10 mouse cellular contexts compared by ENCODE assay signal in the genomic region with DNA sequence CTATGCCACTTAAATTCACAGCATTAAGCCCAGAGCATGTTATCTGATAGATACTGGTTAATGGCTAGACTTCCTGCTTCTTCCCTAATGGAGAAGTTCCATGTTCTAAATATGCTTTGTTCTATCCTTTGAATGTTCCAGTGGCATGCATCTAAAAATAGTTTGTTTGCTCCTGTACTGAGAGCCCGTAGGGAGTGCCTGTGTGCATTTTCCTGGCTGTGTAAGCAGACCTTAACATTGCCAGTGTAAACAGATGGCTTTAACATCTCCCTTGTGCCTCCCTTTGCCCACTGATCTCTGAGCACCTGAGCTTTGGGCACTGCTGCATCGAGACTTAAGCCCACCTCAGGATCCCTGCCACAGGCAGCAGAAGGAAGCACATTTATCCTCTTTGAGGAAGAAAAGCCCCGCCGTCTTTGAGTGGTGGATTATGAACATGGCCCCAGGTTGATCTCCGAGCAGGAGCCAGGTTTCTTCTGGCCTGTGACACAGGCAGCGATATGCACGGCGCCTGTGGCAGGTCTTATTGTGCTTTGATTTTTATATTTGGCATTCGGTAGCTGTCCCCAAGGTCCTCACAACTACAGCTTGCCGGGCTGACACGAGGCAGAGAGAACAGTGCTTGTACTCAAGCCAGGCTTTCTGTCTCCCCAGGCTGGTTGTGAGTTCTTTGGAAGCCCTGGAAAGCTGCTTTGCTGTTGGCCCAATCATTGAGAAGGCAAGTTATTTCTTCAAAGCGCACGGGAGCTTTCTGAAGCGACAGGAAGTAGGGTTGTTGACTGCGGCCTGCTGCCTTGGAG.
DNase-seq lines count a peak whose midpoint lies in the region; ATAC-seq and TF ChIP-seq lines count a peak whose summit lies in the region.
"Had no signal": no experiment of that assay in that cellular context is flagged by ENCODE, and none has a peak within 500 bp of the region (broad histone marks: within the 10 kb centered on the region; RNA-seq: fewer than 3 reads in every experiment).

No protein-coding gene starts in this region.

- no peak overlapping the region for H3K4me3 ChIP-seq in kidney, adult 2 months (ENCODE audit: insufficient read depth, low read depth, low read length)
- H3K4me3 ChIP-seq in liver, postnatal 0 days (ENCODE audit: low read depth, low read length), result no peak overlapping the region
- H3K4me3 ChIP-seq in forebrain, embryonic 13.5 days, result no peak overlapping the region
- H3K4me3 ChIP-seq: limb, embryonic 12.5 days had no signal

- no peaks in the 10 kb centered on the region for H3K4me1 ChIP-seq in kidney, adult 2 months (ENCODE audit: control insufficient read depth, insufficient read depth, low read length)
- H3K4me1 ChIP-seq in liver, postnatal 0 days (ENCODE audit: insufficient read depth), result no peaks in the 10 kb centered on the region
- no peaks in the 10 kb centered on the region for H3K4me1 ChIP-seq in forebrain, embryonic 13.5 days
- H3K4me1 ChIP-seq: limb, embryonic 12.5 days had no signal

- H3K27me3 ChIP-seq in kidney, adult 2 months (replicated peaks; ENCODE audit: control insufficient read depth, insufficient read depth, low read length), result no peaks in the 10 kb centered on the region
- no peaks in the 10 kb centered on the region for H3K27me3 ChIP-seq in liver, postnatal 0 days (ENCODE audit: insufficient read depth, low read length)
- no peaks in the 10 kb centered on the region for H3K27me3 ChIP-seq in forebrain, embryonic 13.5 days
- H3K27me3 ChIP-seq: limb, embryonic 12.5 days had no signal

- ATAC-seq in liver, postnatal 0 days, result peak; percentile 40
- ATAC-seq in forebrain, embryonic 13.5 days, result no peak
- no peak for ATAC-seq in erythroblast, adult 5-6 weeks (replicated peaks; ENCODE audit: low FRiP score, poor library complexity, severe bottlenecking)
- ATAC-seq: hindbrain, embryonic 16.5 days had no signal

- H3K27ac ChIP-seq in kidney, adult 2 months (ENCODE audit: insufficient read depth, low read depth, low read length), result peak overlapping the region; percentile 5; the same call in 1 of the 2 replicates
- 0 out of 2 replicates have a peak overlapping the region, but pooled peaks have one; percentile 16 for H3K27ac ChIP-seq in liver, postnatal 0 days (ENCODE audit: low read depth)
- H3K27ac ChIP-seq in forebrain, embryonic 13.5 days, result no peak overlapping the region
- H3K27ac ChIP-seq: limb, embryonic 12.5 days had no signal

- no peak for DNase-seq in kidney, adult 2 months
- no peak for DNase-seq in kidney, postnatal 10 days
- DNase-seq in brain, adult 2 months (ENCODE audit: low read depth, low spot score), result peak; percentile 86
- peak; percentile 17 to 35 for DNase-seq in heart, adult 9 months (ENCODE audit: low spot score in 2 of 2)
- DNase-seq in liver, postnatal 0 days, result no peak
- DNase-seq in ovary, postnatal 36 days (ENCODE audit: low spot score), result no peak

- TF ChIP-seq CTCF in kidney, adult 2 months (conservative IDR thresholded peaks at IDR 0.05; ENCODE audit: insufficient read depth, insufficient read length, low read depth, low read length), result no peak
- no peak for TF ChIP-seq CTCF in liver, postnatal 0 days (IDR thresholded peaks at IDR 0.05; ENCODE audit: low read depth)

- WGBS in kidney, adult 2 months, result 77% methylated on average over 15 of the region's 15 CpGs
- 82% methylated on average over 15 of the region's 15 CpGs for WGBS in liver, postnatal 0 days (ENCODE audit: insufficient replicate concordance)
- WGBS in forebrain, embryonic 13.5 days, result 94% methylated on average over 15 of the region's 15 CpGs

- no peak for TF ChIP-seq EP300 in liver, postnatal 0 days (IDR thresholded peaks at IDR 0.05; ENCODE audit: low read depth)

- H3K9me3 ChIP-seq in liver, postnatal 0 days (ENCODE audit: low read length), result no peaks in the 10 kb centered on the region
- H3K9me3 ChIP-seq in forebrain, embryonic 13.5 days (replicated peaks), result no peaks in the 10 kb centered on the region
- H3K9me3 ChIP-seq: limb, embryonic 12.5 days had no signal

- peaks cover 12% of the 10 kb centered on the region for H3K36me3 ChIP-seq in kidney, adult 2 months (ENCODE audit: control insufficient read depth, insufficient read depth, low read length)
- H3K36me3 ChIP-seq in liver, postnatal 0 days (replicated peaks; ENCODE audit: insufficient read depth, low read length), result peaks cover 96% of the 10 kb centered on the region
- H3K36me3 ChIP-seq in forebrain, embryonic 13.5 days (ENCODE audit: poor library complexity, severe bottlenecking), result peaks cover 100% of the 10 kb centered on the region

- no peak overlapping the region for H3K9ac ChIP-seq in liver, postnatal 0 days (replicated peaks)
- H3K9ac ChIP-seq in forebrain, embryonic 13.5 days, result no peak overlapping the region
- H3K9ac ChIP-seq: limb, embryonic 12.5 days had no signal

- no peak overlapping the region for H3K4me2 ChIP-seq in liver, postnatal 0 days (ENCODE audit: low read depth, low read length)
- H3K4me2 ChIP-seq in forebrain, embryonic 13.5 days, result no peak overlapping the region
- H3K4me2 ChIP-seq: limb, embryonic 12.5 days had no signal

- TF ChIP-seq POLR2A in kidney, adult 2 months (IDR thresholded peaks at IDR 0.05; ENCODE audit: low read depth, low read length), result no peak

Comparison
In these comparisons a context has a peak if more than half of its experiments do, and no peak if none do; other contexts are left out.
1. DNase-seq: peak in brain, adult 2 months (single experiment) and heart, adult 9 months (2 of 2); none in kidney, adult 2 months (single experiment), kidney, postnatal 10 days (single experiment), liver, postnatal 0 days (single experiment) and ovary, postnatal 36 days (single experiment).